Mouse (Mus musculus): ENCODE results near the gene Cnp.
"Not testable (repeated sequence)": the region's sequence is repeated elsewhere in the genome, so short reads cannot be mapped to it uniquely, and the experiment has no call there.

Cnp gene

GRCm38 (mm10) chr11:100585148-100585547 is 10.4 kb downstream of the Cnp start:
- in situ Hi-C loops (cut with MseI, MboI): no loop called here

GRCm38 (mm10) chr11:100588462-100588861 is 13.8 kb downstream of the Cnp start:
- in situ Hi-C loops (cut with MseI, MboI): no loop called here

- in situ Hi-C loops (cut with MseI, MboI): no loop called here
These were observed 17.8 kb downstream of the Cnp start for GRCm38 (mm10) chr11:100592346-100593046.

GRCm38 (mm10) chr11:100594608-100595007 is 19.9 kb downstream of the Cnp start:
- in situ Hi-C loops (cut with MseI, MboI): no loop called here

GRCm38 (mm10) chr11:100595533-100595932 is 20.8 kb downstream of the Cnp start:
- in situ Hi-C loops (cut with MseI, MboI): no loop called here

- in situ Hi-C loops (cut with MseI, MboI): no loop called here
These were observed 23.4 kb downstream of the Cnp start for GRCm38 (mm10) chr11:100598074-100598473.

- in situ Hi-C loops (cut with MseI, MboI): no loop called here
These were observed 26.7 kb downstream of the Cnp start for GRCm38 (mm10) chr11:100601372-100601771.

GRCm38 (mm10) chr11:100603155-100603554 is 28.5 kb downstream of the Cnp start:
- in situ Hi-C loops (cut with MseI, MboI): no loop called here

GRCm38 (mm10) chr11:100603813-100604212 is 29.1 kb downstream of the Cnp start:
- in situ Hi-C loops (cut with MseI, MboI): no loop called here

GRCm38 (mm10) chr11:100604321-100605005 is 29.8 kb downstream of the Cnp start:
- in situ Hi-C loops (cut with MseI, MboI): no loop called here

GRCm38 (mm10) chr11:100605451-100605850 is 30.7 kb downstream of the Cnp start:
- in situ Hi-C loops (cut with MseI, MboI): no loop called here

GRCm38 (mm10) chr11:100607121-100607520 is 32.4 kb downstream of the Cnp start:
- in situ Hi-C loops (cut with MseI, MboI): no loop called here

- in situ Hi-C loops (cut with MseI, MboI): no loop called here
These were observed 34.1 kb downstream of the Cnp start for GRCm38 (mm10) chr11:100608796-100609195.

GRCm38 (mm10) chr11:100609355-100609996 is 34.8 kb downstream of the Cnp start:
- in situ Hi-C loops (cut with MseI, MboI): no loop called here

- in situ Hi-C loops (cut with MseI, MboI): no loop called here
These were observed 35.4 kb downstream of the Cnp start for GRCm38 (mm10) chr11:100609997-100610680.

- in situ Hi-C loops (cut with MseI, MboI): no loop called here
These were observed 36.9 kb downstream of the Cnp start for GRCm38 (mm10) chr11:100611627-100612026.

- in situ Hi-C loops (cut with MseI, MboI): no loop called here
These were observed 38.5 kb downstream of the Cnp start for GRCm38 (mm10) chr11:100613241-100613640.

GRCm38 (mm10) chr11:100616332-100616731 is 41.6 kb downstream of the Cnp start:
- in situ Hi-C loops (cut with MseI, MboI): no loop called here

GRCm38 (mm10) chr11:100616836-100617235 is 42.1 kb downstream of the Cnp start:
- in situ Hi-C loops (cut with MseI, MboI): not testable (repeated sequence)

GRCm38 (mm10) chr11:100617480-100617879 is 42.8 kb downstream of the Cnp start:
- in situ Hi-C loops (cut with MseI, MboI): no loop called here

- in situ Hi-C loops (cut with MseI, MboI): no loop called here
These were observed 44.2 kb downstream of the Cnp start, which contains the start of gene Nkiras2 for GRCm38 (mm10) chr11:100618761-100619484. Gene Nkiras2, plus strand, starts transcription at chr11:100619244.

Measured in mouse trophoblast stem cell (cell line).